Mouse (Mus musculus) ovary, adult 18-20 months (tissue): ENCODE data around the gene Ube2l6.
"Not testable (repeated sequence)": the region's sequence is repeated elsewhere in the genome, so short reads cannot be mapped to it uniquely, and the experiment has no call there.

Experiments used
- DNase-seq: peaks from one replicate; pipeline ENCODE4 v3.0.0; 2022; ENCODE audit warnings: low spot score, mixed read lengths

Gene Ube2l6

DNA sequence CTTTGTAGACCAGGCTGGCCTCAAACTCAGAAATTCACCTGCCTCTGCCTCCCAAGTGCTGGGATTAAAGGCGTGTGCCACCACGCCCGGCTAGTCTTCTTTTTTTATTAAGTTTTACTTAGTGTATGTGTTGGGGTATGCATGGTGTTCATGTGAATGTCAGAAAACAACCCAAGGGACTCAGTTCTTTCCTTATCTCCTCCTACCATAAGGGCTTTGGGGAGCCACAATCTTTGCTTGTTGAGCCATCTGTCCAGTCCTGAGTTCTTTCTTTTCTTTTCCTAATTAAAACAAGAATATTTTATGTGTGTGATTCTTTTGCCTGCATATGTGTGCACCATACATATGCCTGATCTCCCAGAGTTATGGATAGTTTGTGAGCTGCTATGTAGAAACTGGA is 5.5 kb upstream of the Ube2l6 start:
- no peak for DNase-seq

DNA sequence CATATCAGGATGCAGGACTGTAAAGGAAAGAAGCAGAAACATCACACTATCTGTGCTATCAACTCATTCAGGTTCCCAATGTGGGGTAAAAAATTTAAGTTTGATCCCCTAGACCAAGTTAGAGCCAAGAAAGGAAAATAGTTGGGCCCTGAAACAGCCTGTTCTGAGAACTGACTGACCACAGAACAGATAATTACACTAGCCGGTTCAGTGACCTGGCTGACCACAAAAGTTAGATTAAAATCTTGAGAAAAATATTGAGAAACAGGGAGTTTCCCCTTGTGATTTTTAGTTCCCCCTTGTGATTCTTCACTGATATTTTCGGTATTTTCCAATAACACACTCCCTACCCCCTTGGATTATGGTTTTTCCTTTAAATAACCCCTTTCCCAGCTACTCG is 4.8 kb upstream of the Ube2l6 start:
- no peak for DNase-seq

DNA sequence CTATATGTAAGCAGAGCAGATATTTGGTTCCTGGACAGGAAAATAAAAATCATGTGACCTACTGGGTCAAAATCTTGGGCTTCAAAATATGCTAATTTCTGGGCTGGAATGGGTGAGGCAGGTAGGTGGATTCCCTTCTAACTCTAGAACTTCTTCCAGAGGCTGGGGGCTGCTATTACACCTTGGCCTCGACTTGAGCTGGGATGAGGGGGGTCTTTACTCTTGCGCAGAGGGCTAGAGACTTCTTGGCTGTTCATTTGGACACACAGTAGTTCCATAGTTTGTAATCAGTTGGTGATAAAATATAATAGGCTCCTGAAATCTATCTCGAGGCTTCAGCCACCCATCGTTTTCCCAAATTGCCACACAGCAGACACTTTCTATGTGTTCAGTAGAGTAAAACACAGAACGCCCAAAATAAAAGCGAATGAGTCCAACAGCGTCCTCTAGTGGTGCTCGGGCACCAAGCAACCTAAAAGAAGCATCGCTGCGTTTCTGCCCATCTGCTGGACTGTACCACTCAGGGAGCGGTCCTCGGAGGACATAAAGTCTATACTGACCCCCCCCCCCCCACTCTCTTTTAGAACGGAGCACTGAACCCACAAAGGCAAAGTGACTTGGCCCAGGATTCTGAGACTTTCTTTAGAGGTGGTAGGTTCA is 665 bp upstream of the Ube2l6 start:
- DNase-seq: peak; percentile 23

DNA sequence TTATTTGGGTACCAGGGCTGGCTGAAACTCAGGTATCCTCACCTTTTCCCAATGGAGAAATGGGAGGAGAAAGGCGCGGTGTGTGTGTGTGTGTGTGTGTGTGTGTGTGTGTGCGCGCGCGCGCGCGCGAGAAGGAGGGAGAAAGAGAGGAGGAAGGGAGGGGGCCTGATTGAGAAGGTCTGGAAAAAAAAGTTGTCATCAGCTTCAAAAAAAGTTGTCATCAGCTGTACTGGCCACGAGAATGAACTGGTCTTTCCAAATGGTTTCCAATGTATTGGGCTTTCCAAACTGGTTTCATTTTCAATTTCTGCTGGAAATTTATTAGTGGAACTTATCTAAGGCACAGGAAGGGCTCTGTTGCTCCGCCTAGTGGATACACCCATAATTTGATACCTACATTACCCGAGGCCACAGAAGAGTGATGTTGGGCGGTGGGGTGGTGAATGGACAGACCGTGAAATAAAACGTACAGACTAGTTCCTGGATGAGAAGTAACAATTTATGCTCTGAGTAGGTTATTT is 473 bp downstream of the Ube2l6 start:
- DNase-seq: peak; percentile 29

DNA sequence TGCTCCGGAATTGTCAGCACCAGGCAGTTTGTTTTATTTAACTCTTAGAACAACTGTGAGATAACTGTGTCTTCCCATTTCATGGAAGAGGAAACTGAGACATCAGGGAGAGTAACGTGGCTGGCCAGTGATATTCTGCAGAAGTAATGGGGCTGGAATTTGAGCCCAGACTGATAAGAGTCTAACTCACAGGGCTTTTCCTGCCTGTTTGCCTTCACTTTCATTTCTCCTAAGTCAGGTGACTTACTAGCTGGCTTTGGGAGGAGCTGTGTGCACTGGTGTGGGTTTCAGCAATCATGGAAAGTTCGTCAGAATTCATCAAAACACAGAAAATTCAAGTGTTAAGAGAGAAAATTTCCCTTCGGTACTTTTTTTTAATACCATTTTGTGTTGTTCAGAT is 1.7 kb downstream of the Ube2l6 start:
- no peak for DNase-seq

DNA sequence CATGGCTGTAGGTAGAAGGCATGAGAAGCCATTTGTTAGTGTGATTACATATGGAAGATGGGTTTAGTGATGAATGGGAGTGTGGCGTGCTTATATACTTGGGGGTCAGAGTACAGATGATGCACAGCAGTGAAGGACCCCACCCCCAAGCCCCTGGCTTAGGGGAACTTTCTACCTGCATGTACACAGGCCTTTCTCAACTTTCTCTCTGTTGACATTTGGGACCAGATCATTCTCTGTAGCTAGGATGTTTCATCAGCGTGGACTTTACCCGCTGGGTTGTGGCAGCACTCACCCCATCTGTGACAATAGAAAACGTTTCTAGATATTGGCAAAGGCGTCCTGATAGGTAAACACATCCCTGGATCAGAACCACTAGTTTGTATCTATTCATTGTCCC is 2.6 kb downstream of the Ube2l6 start:
- not testable (repeated sequence) for DNase-seq

DNA sequence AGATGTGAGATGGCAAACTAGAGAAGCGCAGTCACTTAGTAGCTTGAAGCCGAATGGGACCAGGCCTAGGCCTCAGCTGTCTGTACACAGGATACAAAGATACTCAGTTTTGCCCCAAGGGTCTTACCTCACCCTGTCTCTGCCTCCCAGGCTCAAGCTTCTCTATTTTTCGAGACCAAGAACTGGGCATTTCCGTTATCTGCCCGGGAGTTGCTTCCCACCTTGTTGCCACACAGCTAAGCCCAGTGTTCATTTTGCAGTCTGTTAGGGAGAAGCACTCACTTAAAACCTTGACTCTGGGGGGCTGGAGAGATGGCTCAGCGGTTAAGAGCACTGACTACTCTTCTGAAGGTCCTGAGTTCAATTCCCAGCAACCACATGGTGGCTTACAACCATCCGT is 5.3 kb downstream of the Ube2l6 start:
- no peak for DNase-seq

DNA sequence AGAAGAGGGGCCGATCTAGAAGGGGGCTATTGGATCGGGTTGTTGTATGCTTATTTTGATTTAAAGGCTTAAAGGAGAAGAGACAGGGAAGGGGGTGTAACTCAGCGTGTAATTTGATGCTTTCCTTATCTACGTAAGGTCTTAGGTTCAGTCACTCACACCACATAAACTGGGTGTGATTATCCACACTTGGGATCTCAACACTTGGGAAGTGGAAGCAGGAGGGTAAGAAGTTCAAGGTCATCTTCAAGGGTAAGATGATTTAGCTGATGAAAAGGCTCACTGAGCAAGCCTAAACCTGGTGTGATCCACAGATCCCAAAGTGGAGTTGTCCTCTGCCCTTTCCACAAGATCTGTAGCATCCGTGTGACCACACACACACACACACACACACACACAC is 7.9 kb downstream of the Ube2l6 start:
- no peak for DNase-seq

DNA sequence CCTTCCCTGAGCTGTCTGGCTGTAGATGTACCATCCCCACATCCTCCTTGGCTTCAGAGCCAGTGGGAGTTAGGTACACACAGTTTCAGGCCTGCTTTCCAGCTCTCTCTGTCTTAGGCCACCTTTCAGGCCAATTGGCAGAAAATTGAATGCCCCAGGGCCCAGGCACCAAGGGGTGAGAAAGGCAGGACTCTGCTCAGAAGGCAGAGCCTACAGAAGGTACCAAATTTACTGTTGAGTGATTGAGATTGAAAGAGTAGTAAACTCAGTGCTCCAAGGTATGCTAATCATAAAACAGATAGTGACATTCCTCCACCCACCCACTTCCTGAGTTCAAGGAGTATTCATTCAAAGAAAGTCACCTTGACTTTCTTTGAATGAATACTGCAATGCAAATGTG is 10.7 kb downstream of the Ube2l6 start:
- no peak for DNase-seq

DNA sequence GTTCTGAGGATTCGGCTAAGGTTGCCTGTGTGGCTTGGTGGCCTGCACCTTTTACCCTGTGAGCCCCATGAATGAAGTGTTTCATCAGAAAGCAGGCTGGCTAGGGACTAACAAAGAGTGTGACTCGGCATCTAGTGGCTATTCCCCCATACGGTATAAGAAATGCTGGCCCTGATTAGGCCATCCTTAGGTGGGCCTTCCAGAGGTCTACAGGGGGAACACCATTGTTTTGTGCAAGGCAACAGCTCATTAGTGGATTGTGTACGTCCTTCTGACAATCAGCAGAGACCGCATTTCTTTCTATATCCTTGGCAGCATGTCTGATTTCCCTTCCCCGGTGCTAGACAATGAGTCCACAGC is 11.9 kb downstream of the Ube2l6 start:
- no peak for DNase-seq

DNA sequence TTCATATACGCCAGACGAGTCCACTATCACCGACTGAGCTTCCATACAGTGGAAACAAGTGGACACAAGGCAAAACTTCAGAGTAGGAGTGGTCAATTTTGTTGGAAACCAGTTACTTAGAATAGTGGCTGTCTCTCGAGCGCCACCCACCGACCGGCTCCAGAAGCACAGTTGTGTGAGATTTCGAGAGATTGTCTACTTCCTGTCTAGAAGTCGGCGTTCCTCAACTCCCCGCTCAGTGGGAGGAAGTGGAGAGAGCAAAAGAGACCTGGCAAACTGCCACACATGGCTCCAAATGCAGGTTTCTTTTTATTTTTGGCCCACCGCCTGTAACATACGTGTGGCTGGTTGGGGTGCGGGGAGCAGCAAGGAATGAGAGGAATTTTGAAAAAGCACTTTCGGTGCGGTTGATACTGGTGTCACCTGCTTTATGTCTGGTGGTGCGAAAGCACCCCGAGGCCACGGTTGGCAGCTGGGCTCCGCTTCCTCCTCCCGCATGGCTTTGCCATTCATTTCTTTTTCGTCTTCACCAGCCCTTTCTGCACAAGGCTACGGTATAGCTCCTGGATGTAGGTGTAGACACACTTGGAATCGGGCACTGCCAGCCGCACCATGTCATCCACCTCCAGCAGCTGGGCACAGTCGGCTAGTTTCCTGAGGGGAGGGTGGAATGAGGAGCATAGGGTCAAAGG is 12.4 kb downstream of the Ube2l6 start:
- DNase-seq: peak; percentile 66

DNA sequence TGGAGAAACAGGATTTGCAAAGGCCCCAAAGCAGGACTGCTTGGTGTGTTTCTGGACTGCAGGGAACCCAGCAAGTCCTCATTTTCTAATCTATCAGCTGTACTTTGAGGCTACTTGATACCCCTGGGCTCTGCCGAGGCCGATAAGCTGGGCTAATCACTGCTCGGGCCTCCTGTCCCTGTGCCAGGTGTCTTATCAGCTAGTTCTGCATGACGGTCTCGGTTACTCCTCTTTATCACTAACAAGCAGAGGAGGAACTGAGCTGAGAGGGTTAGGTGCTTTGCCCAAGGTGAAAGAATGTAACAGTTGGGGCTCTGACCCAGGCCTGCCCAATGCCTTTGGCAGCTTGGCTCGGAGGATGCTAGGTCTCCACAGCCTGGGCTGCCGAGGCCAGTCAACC is 13.3 kb downstream of the Ube2l6 start:
- DNase-seq: peak; percentile 54

DNA sequence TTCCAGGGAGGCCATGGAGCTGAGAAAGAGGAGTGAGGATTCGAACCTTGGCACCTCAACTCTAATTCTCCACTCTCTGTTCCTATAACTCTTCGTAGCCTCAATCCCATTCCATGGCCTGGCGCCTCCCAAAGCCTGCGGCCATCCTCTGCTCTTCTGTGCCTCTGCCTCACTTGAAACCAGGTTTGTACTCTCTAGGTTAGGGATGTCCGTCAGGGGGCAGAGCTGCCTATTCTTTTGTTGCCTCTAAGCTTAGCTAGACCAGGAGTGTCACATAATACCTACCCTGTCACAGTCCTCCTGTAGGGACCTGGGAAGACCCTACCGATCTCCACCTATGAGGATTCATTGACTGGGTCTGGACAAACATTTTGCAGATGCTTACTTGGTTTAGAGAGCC is 14.0 kb downstream of the Ube2l6 start:
- no peak for DNase-seq

DNA sequence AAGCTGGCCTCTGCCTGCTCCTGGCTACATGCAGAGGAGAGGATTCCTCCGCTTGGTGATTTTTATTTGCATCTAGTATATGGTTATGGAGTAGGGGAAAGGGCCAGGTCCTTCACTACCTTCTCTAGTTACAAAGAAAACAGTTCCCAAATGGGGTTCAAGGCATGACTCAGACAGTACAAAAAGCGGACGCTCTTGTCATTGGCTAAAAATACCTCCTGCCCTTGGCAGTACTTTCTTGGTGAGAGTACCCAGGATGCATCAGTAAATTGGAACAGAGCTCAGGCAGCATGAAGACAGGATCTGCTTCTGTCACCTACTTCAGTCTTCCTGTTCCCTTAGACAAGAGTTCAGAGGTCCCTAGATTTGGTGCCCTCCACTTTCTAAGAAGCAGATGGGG is 21.2 kb downstream of the Ube2l6 start:
- DNase-seq: no peak

DNA sequence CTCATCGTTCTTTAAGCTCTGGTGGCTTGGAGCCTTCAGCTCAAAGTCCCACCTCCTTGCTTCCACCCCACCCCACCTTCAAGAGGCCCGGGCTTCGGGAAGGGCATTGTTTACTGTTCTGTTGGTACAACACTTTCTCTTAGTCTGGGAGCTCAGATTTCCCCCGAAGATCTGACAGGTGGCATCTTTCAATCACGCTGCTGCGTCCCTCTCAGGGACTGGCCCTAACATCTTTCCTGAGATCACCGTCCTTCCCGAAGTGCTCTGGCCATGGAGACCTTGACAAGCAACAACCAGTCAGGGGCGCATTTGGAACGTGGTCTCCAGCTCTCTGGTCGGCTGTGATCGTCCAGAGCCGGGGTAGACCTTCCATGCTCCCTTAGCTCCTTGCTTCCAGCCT is 23.9 kb downstream of the Ube2l6 start, which contains the start of gene Smtnl1:
Smtnl1 (minus strand) TSS at position 101 of the 400 bp plus-strand sequence.
- no peak for DNase-seq

DNA sequence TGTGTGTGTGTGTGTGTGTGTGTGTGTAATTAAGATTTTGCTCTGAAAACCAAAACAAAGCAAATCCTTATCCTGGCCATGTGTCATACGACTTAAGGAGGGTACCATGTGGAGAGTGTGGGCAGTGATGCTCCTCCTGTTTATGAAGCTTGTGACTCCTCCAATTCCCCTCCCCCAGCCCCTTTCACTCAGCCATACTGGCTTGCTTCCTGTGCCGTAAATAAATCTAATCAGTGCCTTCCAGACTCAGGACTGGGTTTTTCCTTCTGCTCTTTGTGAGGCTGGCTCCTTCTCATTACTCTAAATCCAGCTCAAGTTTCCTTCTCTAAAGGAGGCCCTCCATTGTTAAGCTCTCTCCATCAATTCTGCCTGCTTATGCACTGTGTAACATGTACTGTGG is 24.6 kb downstream of the Ube2l6 start:
- DNase-seq: no peak

DNA sequence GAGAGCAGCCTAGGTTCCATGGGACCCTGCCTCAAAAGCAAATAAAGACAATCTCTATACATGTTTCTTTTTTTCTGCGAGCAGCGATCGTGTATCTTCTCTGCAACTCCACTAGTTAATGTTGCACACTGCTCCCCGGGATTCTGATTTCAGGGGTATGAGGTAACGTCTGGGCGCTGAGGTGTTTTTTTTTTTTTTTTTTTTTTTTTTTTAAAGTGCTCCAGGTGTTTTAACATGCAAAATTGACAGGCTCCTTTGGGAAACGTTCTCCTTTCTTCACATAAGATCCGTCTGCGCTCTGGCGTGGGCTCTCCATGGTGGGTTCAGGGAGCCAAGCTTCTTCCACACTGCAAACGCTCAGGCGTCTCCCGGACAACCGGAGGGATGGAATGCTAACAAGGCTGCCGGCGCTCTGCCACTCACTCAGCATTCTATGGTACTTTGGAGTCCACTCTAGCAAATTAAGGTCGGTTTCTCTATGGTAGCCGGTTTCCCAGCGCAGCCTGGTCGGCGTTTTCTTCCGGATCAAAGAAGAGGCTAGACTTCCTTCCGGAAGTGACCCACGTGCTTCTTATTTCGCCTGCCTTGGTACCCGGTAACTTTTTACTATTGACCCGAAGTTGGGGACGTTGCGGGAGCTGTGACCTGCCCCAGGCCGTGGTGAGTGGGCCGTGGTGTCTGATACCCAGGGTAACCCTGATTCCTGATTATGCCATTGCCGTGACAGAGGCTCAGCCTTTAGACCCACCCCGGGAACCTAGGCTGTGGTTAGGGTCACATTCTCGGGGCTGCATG is 28.1 kb downstream of the Ube2l6 start, which contains the start of gene Timm10:
Timm10 (plus strand) TSS at position 510 of the 795 bp plus-strand sequence.
- DNase-seq: peak; percentile 83

DNA sequence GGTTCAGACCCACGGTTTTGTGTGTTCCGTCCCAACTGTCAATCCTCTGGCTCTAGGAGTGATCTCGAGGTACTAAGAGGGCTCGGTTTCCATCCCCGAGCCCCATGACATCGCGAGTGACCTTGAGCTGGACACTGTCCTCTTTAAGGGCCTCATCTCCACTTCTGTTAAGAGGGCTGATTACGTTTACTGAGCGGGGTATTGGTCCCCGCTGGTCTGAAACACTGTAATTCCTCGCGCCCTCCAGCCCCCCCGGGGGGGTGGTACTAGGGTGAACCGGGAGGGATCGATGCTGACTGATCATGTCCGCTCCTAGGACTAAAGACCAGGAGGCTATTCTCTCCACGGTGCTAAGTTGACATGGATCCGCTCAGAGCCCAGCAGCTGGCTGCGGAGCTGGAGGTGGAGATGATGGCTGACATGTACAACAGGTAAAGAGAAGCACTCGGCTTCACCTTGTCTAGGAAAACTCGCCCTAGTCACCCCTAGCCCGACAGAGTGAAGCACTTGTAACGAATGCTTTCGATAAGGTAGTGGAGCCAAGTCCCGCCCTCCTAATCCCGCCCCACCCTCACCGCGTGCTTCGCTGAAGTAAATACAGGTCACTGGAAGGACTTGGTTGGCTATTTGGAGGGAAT is 28.8 kb downstream of the Ube2l6 start:
- DNase-seq: no peak

DNA sequence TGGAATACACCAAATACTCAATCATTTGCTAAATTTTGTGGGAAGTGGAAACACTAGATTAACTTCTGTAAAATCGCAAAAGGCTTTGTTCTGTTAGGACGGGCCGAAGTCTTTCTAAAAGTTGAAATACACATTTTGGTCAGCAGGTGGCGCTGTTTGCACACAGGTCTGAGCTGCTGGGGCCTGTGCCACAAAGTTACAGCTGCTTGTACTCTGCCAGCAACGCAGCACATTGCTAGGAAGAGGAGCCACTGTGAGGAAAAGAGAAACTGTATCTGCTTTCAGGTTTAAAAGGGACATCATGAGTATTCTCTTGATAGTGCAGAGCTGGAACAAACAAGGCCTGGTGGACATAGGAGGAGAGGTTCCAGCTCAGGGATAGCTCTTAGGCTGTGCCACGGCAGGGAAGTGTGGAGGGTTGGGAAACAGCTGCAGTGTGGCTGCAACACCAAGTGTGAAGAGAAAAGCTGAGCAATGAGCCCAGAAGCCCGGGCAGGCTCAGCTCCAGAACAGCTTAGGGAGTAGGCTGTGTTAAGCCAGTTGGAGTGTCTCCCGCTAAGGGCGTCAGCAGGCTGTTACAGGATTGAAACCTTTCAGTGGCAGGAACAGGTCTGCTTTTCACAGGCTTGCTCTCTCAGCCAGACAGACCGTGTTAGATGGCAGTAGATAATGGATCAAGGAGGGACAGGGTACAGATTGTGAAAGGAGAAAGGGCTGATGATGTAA is 33.2 kb downstream of the Ube2l6 start:
- DNase-seq: peak; percentile 55

DNA sequence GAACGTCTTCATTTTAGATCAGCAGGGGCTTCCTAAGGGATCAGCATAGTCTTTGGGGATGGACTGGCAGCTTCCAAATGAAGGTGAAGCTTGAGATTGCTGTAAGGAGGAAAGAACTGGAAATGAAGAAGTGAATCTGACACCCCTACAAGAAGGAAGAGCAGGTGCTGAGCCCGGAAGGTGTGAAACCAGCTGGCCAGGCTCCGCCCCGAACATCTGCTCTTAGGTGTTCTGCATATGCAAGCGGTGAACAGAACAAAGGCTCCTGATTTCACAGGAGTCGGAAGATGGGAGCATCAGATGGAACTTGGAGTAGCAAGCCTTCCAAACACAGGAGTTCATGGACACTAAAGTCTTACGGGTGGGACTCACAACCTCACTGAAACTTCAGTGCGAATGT is 38.5 kb downstream of the Ube2l6 start:
- no peak for DNase-seq

DNA sequence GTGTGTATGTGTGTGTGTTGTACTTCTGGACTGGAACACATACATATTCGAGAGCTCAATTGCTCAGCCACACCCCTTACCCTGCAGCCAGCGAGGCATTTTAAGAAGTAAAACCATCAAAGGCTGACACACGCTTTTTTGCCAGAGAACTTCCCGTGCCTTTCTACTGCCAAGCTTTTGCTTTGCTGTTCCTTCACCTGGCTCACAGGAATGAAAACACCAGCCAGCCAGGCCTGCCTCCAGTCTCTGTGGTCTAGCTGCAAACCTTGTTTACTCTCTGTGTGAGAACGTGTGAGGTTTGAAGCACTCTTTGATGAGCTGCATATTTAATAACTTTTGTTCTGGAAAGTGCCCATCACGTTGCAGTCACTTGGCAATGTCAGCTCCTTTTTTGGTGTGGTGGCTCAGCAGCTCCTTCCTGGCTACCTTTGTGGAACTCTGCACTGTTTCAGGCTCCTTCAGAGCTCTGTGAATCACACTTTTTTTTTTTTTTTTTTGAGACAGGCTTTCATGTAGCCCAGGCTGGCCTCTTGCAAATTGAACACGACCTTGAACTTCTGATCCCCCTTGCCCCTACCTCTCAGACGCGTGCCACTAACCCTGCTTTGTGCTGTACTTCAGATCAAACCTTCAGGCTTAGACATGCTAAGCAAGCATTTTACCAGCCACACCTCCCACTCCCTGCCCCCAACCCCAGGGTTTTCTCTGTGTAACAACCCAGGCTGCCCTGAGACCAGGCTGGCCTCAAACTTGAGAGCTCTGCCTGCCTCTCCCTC is 39.4 kb downstream of the Ube2l6 start:
- DNase-seq: no peak
